Mouse (Mus musculus) large intestine, adult 2 months (tissue): ENCODE results near the gene Lrig1. TPM values are rescaled to one million over a fixed set of nuclear protein-coding genes. Genes with fewer than 3 reads are reported as not detected.

Source experiments
- DNase-seq: peaks from one replicate; pipeline ENCODE4 v3.0.0-alpha.2; 2012; ENCODE audit warnings: low read depth, low spot score
- WGBS: fragments of 180-500 bp; shearing (Covaris S2); methylation state at CpG from one replicate; pipeline ENCODE4 v1.1.7; 2018; 5-methylcytosine and 5-hydroxymethylcytosine counted together
- polyA plus RNA-seq: library from polyadenylated mRNA; depleted of rRNA; stranded (reverse); fragments of >200 nt; gene quantifications from 2 replicates; pipeline ENCODE4 v1.2.3, GENCODE M21; 2012

The Lrig1 gene
- polyA plus RNA-seq, 1 experiment, result 35.5 TPM

- DNase-seq, result no peak
- WGBS, result 33% methylated on average over 1 of the region's 1 CpGs
Measured at GRCm38 (mm10) chr6:94679249-94679648, 20.7 kb downstream of the Lrig1 start.

DNA sequence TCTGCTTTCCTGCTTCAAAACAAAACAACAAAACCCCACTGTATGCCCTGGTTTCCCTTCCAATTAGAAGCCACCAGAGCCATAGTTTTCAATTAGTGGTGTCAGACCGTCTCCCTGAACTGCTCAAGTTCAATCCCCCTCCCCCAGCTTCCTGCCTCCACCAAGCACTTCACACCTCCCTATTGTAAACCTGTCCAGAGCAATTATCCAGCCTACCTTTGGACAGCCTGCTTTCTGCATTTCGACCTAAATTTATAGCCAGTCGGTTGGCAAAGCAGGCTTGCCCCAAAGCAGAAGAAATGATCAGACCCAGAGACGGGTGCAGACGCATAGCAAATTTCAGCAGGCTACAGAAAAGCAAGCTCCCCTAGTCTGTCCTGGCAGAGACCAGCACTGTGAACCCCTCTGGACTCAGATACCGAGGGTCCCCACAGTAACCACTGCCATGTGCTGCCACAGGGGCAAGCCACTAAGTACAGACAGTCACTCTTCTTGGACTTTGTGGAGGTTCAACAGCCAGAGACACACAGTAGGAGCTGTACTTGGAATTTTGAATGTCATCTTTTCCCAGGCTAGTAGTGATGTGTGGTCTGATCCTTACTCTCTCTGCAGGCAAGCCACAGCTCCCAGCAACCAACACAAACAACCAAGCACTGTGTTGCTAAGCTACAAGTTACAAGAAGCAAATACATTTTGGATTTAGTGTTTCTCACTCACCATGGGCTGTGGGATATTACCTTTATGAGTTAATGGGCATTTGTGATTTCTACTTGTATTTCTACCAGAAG is 21.4 kb downstream of the Lrig1 start:
- WGBS, result 22% methylated on average over 6 of the region's 6 CpGs
- no peak for DNase-seq

- 11% methylated on average over 3 of the region's 3 CpGs for WGBS
- DNase-seq, result no peak
Measured at GRCm38 (mm10) chr6:94677448-94677847, 22.5 kb downstream of the Lrig1 start.

DNA sequence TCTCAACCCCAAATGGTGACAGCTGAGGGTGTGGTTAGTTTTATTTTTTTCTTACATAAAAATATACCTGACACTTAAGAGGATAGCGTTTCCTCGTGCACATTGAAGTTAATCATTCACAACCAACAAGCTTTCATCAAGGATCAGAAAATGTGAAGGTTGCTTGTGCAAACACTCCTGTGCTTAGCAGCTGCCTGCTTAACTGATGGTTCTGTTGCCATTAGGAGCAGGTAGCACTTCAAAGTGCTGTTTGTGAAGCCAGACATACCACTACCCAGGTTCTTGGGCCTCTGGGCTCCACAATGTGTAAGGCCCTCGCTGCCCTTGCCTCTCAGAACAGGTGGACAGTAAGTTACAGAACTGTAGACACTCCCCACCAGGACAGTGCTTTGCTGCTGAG is 23.1 kb downstream of the Lrig1 start:
- peak; percentile 70 for DNase-seq
- 25% methylated on average over 3 of the region's 3 CpGs for WGBS

DNA sequence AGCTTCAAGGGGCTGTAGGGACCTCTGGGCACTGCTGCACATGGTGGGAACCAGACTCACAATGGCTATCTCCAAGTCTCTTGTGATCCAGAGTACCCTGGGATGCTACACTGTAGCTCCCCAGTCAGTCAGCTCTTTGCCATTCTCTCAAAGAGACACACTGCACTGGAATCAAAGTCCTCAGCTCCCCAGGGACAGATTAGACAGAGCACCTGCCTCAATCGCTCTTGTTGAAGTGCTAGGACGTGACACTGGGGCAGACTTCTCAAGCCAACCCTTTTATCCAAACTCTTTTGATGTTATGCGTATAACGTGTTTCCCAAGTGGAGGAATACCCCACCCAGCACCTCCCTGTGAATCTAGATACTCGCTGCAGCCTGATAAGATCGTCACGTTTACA is 23.7 kb downstream of the Lrig1 start:
- DNase-seq, result no peak
- 35% methylated on average over 7 of the region's 7 CpGs for WGBS

DNA sequence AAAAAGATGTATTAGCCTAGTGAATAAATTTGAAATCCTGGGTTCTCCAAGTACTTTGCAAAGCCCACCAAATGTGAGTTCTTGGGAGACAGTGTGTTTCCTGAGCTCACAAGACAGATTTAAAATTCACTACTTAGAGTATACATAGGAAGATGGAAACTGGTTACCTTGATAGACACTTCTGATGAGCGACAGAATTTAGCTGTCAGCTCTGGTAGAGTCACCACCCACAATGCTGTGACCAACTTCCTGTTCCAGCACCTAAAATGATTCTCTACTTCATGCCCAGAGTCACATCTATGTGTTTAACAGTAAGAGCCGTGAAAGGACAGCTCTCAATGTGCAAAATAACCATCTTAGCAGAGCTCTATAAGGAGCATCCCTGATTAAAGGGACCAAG is 27.5 kb downstream of the Lrig1 start:
- no peak for DNase-seq
- 27% methylated on average over 2 of the region's 2 CpGs for WGBS

GRCm38 (mm10) chr6:94669370-94669769 is 30.6 kb downstream of the Lrig1 start:
- WGBS, result 32% methylated on average over 6 of the region's 6 CpGs
- DNase-seq, result no peak

GRCm38 (mm10) chr6:94668204-94668863 is 31.6 kb downstream of the Lrig1 start:
- no peak for DNase-seq
- WGBS, result 24% methylated on average over 13 of the region's 13 CpGs

GRCm38 (mm10) chr6:94667131-94667530 is 32.8 kb downstream of the Lrig1 start:
- WGBS, result 35% methylated on average over 4 of the region's 4 CpGs
- no peak for DNase-seq

- DNase-seq, result no peak
- 38% methylated on average over 7 of the region's 7 CpGs for WGBS
Measured at GRCm38 (mm10) chr6:94666432-94667119, 33.4 kb downstream of the Lrig1 start.

GRCm38 (mm10) chr6:94665677-94666076 is 34.3 kb downstream of the Lrig1 start:
- no peak for DNase-seq
- WGBS, result 35% methylated on average over 1 of the region's 1 CpGs

GRCm38 (mm10) chr6:94665248-94665647 is 34.7 kb downstream of the Lrig1 start:
- 21% methylated on average over 7 of the region's 7 CpGs for WGBS
- no peak for DNase-seq

DNA sequence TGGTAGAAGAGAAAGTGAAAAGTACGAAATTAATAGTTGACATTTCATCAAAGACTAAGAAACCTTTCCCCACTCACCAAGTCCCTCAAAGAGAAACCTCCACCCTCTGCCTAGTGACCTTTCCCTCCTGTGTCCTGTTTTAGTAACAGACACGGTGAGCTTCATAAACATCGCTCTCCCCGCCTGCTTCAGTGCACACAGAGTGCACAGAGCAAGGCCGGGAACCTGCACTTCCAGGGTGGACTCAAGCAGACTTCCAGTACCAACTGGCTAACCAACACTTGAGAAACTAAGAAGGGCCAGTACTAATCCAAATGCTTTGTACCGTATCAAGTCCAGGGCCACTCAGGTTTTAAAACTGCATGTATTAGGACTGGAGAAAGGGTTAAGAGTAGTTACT is 36.0 kb downstream of the Lrig1 start:
- DNase-seq, result no peak

DNA sequence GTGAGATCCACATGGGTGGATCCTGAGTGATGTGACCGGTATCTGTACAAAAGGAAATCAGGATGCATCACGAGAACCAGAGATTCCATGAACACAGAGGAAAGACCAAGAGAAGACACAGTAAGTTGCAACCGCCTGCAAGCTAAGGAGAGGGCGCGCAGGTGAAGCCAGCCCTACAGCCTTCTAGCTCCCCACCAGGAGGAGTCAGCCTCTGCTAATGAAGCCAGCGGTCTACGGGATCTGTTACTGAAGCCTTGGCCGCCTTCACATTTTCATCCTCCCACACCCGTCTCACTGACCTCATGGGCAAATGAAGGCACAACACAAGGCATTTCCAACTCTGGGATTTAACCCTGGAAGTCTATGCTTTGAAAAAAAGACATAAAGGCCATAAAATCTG is 38.0 kb downstream of the Lrig1 start:
- DNase-seq, result no peak
- WGBS, result 48% methylated on average over 9 of the region's 9 CpGs

More for the DNA sequence above, 36.0 kb downstream of the Lrig1 start:
- 36% methylated on average over 6 of the region's 6 CpGs for WGBS

GRCm38 (mm10) chr6:94661321-94661720 is 38.6 kb downstream of the Lrig1 start:
- 40% methylated on average over 8 of the region's 8 CpGs for WGBS

DNA sequence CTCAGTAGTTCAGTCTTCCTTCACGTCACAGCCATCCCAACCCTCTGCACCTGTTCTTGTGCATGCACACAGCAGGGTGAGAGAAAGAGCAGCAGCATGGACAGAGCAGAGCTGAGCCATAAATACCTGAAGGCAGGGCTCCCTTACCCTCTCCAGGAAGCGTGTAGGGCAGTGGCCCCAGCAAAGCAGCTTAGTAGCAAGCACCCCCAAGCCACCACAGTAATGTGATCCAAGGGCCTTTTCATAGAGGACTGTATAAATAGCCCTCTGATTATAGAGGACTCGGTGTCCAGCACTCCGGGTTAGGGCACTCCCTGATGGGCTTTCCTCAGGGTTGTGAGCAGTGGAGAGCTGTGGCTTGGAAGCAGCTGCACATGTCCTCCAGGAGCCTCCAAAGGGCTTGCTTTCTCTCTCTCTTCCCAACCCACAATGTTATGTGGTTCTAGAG is 40.0 kb downstream of the Lrig1 start:
- no peak for DNase-seq
- WGBS, result 23% methylated on average over 4 of the region's 4 CpGs

More at GRCm38 (mm10) chr6:94661321-94661720, 38.6 kb downstream of the Lrig1 start:
- DNase-seq, result no peak

DNA sequence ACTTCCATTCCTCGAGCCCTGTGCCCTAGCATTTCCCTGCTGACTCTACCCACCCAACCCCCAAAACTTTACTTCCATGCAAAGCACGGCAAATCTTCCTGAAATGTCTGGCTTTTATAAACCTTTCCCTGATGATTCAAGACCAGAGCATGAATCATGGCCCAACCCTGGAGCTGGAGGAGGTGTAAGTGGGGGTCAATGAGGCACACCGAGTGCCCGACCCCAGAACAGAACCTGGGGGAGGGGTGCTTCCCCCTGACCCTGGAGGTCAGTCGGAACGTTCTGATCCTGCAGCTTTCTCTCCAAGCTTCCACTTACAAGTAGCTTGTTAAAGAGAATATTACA is 41.9 kb downstream of the Lrig1 start:
- no peak for DNase-seq
- WGBS, result 25% methylated on average over 6 of the region's 6 CpGs

GRCm38 (mm10) chr6:94657204-94658135 is 42.5 kb downstream of the Lrig1 start:
- DNase-seq, result no peak
- WGBS, result 40% methylated on average over 12 of the region's 12 CpGs

- DNase-seq, result no peak
- 57% methylated on average over 5 of the region's 5 CpGs for WGBS
Measured at GRCm38 (mm10) chr6:94655818-94656478, 44.0 kb downstream of the Lrig1 start.
